8 mouse cellular contexts compared by ENCODE assay signal in the genomic region with DNA sequence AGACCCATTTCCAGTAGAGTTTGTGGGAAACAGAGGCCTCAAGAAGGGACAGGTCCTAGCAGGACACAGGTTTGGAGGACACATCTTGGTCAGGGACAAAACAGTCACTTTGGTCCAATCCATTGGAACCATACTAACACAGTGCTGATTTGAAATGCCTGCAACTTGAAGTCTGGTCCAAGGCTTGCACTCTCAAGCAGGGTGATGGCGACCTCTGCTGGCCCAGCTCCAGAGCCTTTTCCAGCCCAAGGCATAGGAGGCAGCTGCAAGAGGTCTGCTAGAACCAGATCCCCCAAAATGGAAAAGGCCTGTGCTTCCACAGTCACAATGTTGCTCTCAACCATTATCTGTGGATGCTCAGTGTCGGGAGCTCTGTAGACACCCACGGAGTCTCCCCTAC. TPM values are rescaled to one million over a fixed set of nuclear protein-coding genes. Genes with fewer than 3 reads are reported as not detected.
DNase-seq lines count a peak whose midpoint lies in the region; ATAC-seq and TF ChIP-seq lines count a peak whose summit lies in the region.

No protein-coding gene starts in this region.

- no peak overlapping the region for H3K4me2 ChIP-seq in forebrain, embryonic 14.5 days (ENCODE audit: low read length)
- no peak overlapping the region for H3K4me2 ChIP-seq in limb, embryonic 14.5 days (replicated peaks; ENCODE audit: low read depth, low read length, severe bottlenecking)

- H3K9me3 ChIP-seq in forebrain, embryonic 14.5 days (replicated peaks; ENCODE audit: control insufficient read depth, low read length): no peaks in the 10 kb centered on the region
- no peaks in the 10 kb centered on the region for H3K9me3 ChIP-seq in limb, embryonic 14.5 days (ENCODE audit: control insufficient read depth, low read length)

- WGBS in heart, adult 2 months: 35% methylated on average over 3 of the region's 3 CpGs
- WGBS in forebrain, embryonic 14.5 days: 14% methylated on average over 3 of the region's 3 CpGs
- 25% methylated on average over 3 of the region's 3 CpGs for WGBS in limb, embryonic 14.5 days
- 18% methylated on average over 3 of the region's 3 CpGs for WGBS in olfactory bulb, adult 2 months

- no peak for TF ChIP-seq EP300 in heart, adult 2 months (IDR thresholded peaks at IDR 0.05; ENCODE audit: insufficient read depth, low read depth, low read length)

- TF ChIP-seq CTCF in heart, adult 2 months (IDR thresholded peaks at IDR 0.05): peak; percentile 45
- TF ChIP-seq CTCF in olfactory bulb, adult 2 months (IDR thresholded peaks at IDR 0.05; ENCODE audit: insufficient read depth, low read depth, low read length): peak; percentile 67

- no peaks in the 10 kb centered on the region for H3K79me2 ChIP-seq in heart, adult 2 months (replicated peaks; ENCODE audit: control insufficient read depth, insufficient read depth, low read length)

- H3K36me3 ChIP-seq in heart, adult 2 months (ENCODE audit: control insufficient read depth, insufficient read depth, low read length): no peaks in the 10 kb centered on the region
- no peaks in the 10 kb centered on the region for H3K36me3 ChIP-seq in forebrain, embryonic 14.5 days (ENCODE audit: control insufficient read depth, insufficient read depth, low read length)
- no peaks in the 10 kb centered on the region for H3K36me3 ChIP-seq in limb, embryonic 14.5 days (ENCODE audit: control insufficient read depth, insufficient read depth, low read length)

- H3K4me3 ChIP-seq in heart, adult 2 months: no peak overlapping the region
- H3K4me3 ChIP-seq in forebrain, embryonic 14.5 days (ENCODE audit: low read depth, low read length): no peak overlapping the region
- H3K4me3 ChIP-seq in limb, embryonic 14.5 days (replicated peaks; ENCODE audit: low read length): no peak overlapping the region
- no peak overlapping the region for H3K4me3 ChIP-seq in olfactory bulb, adult 2 months (ENCODE audit: insufficient read depth, low read depth, low read length)

- DNase-seq in heart, adult 2 months: no peak
- DNase-seq in heart, postnatal 36 days: no peak
- peak; percentile 44 for DNase-seq in urinary bladder, postnatal 25 days (ENCODE audit: low spot score)
- no peak for DNase-seq in urinary bladder, adult 18-20 months (ENCODE audit: low spot score in 2 of 2)
- peak; percentile 86 for DNase-seq in forebrain, embryonic 14.5 days (ENCODE audit: low spot score)
- DNase-seq in limb, embryonic 14.5 days (ENCODE audit: low spot score): peak; percentile 77
- DNase-seq in layer of hippocampus, adult 8-10 months (ENCODE audit: low spot score in 2 of 2): no peak

- H3K27ac ChIP-seq in heart, adult 2 months: no peak overlapping the region
- no peak overlapping the region for H3K27ac ChIP-seq in forebrain, embryonic 14.5 days (ENCODE audit: low read depth, low read length)
- no peak overlapping the region for H3K27ac ChIP-seq in limb, embryonic 14.5 days (replicated peaks; ENCODE audit: low read depth, low read length)
- no peak overlapping the region for H3K27ac ChIP-seq in olfactory bulb, adult 2 months (ENCODE audit: insufficient read depth, low read depth, low read length)

- intact Hi-C loops in heart, adult 2 months (cut with DNase I): loop anchor here (5.0 to 10.0 kb wide), 3 partner anchors 512 to 867 kb away; no protein-coding TSS in a partner anchor
- intact Hi-C loops in heart, postnatal 36 days (cut with DNase I): loop anchor here (2.0 to 10.0 kb wide), 2 partner anchors 509 to 775 kb away; no protein-coding TSS in a partner anchor

- H3K27me3 ChIP-seq in heart, adult 2 months (ENCODE audit: control insufficient read depth, insufficient read depth, low read length): no peaks in the 10 kb centered on the region
- H3K27me3 ChIP-seq in forebrain, embryonic 14.5 days (replicated peaks; ENCODE audit: control insufficient read depth, insufficient read depth, low read length): no peaks in the 10 kb centered on the region
- H3K27me3 ChIP-seq in limb, embryonic 14.5 days (ENCODE audit: control insufficient read depth, insufficient read depth, low read length): no peaks in the 10 kb centered on the region

- peak; percentile 57 for ATAC-seq in forebrain, embryonic 14.5 days
- peak; percentile 70 for ATAC-seq in limb, embryonic 14.5 days (ENCODE audit: low FRiP score, low read depth)

- no peak for TF ChIP-seq POLR2A in heart, adult 2 months (IDR thresholded peaks at IDR 0.05; ENCODE audit: insufficient read depth, low read depth, low read length)
- TF ChIP-seq POLR2A in limb, embryonic 14.5 days (IDR thresholded peaks at IDR 0.05; ENCODE audit: borderline replicate concordance, extremely low read depth, insufficient read depth, insufficient read length): no peak
- TF ChIP-seq POLR2A in olfactory bulb, adult 2 months (IDR thresholded peaks at IDR 0.05; ENCODE audit: insufficient read depth, low read depth, low read length): no peak

- peaks cover 9% of the 10 kb centered on the region for H3K4me1 ChIP-seq in heart, adult 2 months (ENCODE audit: control insufficient read depth, insufficient read depth, low read length)
- peaks cover 16% of the 10 kb centered on the region for H3K4me1 ChIP-seq in forebrain, embryonic 14.5 days (ENCODE audit: control insufficient read depth, insufficient read depth, low read length)
- 0 out of 2 replicates have a peak, but pooled peaks cover 8% of the 10 kb centered on the region for H3K4me1 ChIP-seq in limb, embryonic 14.5 days (ENCODE audit: control insufficient read depth, insufficient read depth, low read length)
- H3K4me1 ChIP-seq in olfactory bulb, adult 2 months (ENCODE audit: control insufficient read depth, insufficient read depth, low read length): peaks cover 17% of the 10 kb centered on the region

- H3K9ac ChIP-seq in heart, adult 2 months (ENCODE audit: low read depth, low read length): no peak overlapping the region
- no peak overlapping the region for H3K9ac ChIP-seq in forebrain, embryonic 14.5 days (ENCODE audit: low read length)
- H3K9ac ChIP-seq in limb, embryonic 14.5 days (ENCODE audit: low read depth, low read length, severe bottlenecking): no peak overlapping the region

RNA-seq across cellular contexts. Expression of a gene that starts 39.7 kb away (rescaled TPM):
- total RNA-seq in heart, adult 2 months (2021): 1 to 10 TPM; 2.8 to 4.9 TPM
- polyA plus RNA-seq in heart, adult 2 months (2012; rRNA removed): 5.9 and 8.1 TPM in 2 replicates
- total RNA-seq in heart, postnatal 36 days (2021): 1 to 10 TPM; 3.1 to 3.7 TPM
- 9.0 and 10.5 TPM in 2 replicates for polyA plus RNA-seq in forebrain, embryonic 14.5 days (2014; fragmentation: Nextera tagmentation; extraction: Ambion mirVana)
- polyA plus RNA-seq in limb, embryonic 14.5 days (2012; rRNA removed): 41.4 and 52.9 TPM in 2 replicates
- 29.7 and 29.8 TPM in 2 replicates for polyA plus RNA-seq in limb, embryonic 14.5 days (2014; fragmentation: Nextera tagmentation; extraction: Ambion mirVana)
- not detected in 2 replicates for polyA plus RNA-seq in olfactory bulb, adult 2 months (2012; ENCODE audit: insufficient read depth, insufficient read length, low replicate concordance, missing spikeins)
- total RNA-seq in layer of hippocampus, adult 8-10 months (2022): 10 to 100 TPM; 11.0 to 14.2 (median 13.6) TPM

Comparison
In these comparisons a context has a peak if more than half of its experiments do, and no peak if none do; other contexts are left out.
1. DNase-seq: peak in urinary bladder, postnatal 25 days (single experiment), forebrain, embryonic 14.5 days (single experiment) and limb, embryonic 14.5 days (single experiment); none in heart, adult 2 months (0 of 2), heart, postnatal 36 days (0 of 2), urinary bladder, adult 18-20 months (0 of 2) and layer of hippocampus, adult 8-10 months (0 of 2).